Mouse (Mus musculus): ENCODE measurements around the gene Gm39566. TPM values are rescaled to one million over a fixed set of nuclear protein-coding genes. Genes with fewer than 3 reads are reported as not detected.

The Gm39566 gene
- total RNA-seq, 2 experiments from 2014 or later = not detected

DNA sequence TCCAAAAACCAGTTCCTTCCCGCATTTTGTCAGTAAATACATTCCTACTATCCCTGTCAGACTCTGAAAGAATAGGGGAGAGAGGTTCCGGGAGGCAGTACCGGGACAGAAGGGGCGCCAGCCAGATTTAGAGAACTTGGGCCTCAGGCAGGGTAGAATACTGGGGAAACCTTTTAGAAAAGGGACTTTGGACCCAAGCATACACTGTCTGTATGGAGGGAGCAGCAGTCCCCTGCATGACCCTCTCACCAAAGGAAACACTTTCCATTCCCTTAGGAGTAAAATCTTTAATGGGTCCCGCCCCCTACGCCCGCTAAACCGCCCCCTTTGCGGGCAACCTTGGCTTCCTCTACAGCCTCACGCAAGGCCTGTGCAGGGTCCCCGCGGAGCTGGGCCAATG, 11.8 kb downstream of the Gm39566 start:
- intact Hi-C loops (cut with DNase I) = loop anchor here (2.0 to 5.0 kb wide), 3 partner anchors 34 to 74 kb away; partner anchors contain the start of genes Nlgn2, Polr2a, Tmem256 and Tmem95
- DNase-seq (ENCODE audit: extremely low spot score in 1 of 2, low spot score in 2 of 2) = no peak

- peak; percentile 77 to 92 for DNase-seq (ENCODE audit: extremely low spot score in 1 of 2, low spot score in 2 of 2)
- intact Hi-C loops (cut with DNase I) = loop anchor here (2.0 to 5.0 kb wide), 3 partner anchors 35 to 75 kb away; partner anchors contain the start of genes Nlgn2, Polr2a, Tmem256 and Tmem95
These were observed 12.4 kb downstream of the Gm39566 start for GRCm38 (mm10) chr11:69802648-69803105.

DNA sequence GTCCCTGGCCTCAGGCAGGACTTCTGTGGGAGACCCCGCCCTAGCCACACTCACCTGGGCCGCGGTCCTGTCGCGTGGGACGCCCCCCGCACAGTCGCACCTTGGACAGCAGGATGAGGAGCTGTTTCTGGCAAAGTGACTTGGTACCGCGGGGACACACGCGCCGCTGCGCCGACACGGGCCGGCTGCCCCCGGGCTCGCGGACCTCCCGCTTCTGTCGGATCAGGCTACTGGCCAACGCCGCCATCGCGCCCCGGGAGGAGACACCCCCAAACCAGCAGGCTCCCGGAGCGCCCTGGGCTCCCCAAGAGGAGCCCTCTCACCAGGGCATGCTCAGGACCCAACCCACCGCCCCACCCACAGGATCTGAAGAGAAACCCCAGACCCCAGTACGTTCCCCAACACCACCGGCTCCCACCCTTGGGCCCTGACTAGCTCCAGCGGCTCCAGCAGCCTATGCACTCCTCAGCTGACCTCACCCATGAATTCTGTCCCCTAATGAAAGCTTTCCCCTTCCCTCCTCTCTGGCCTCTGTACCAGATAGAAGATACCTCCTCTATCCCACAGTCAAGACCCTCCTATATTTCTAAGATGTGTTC, 13.6 kb downstream of the Gm39566 start, which contains the start of gene Fgf11:
Gene Fgf11 (minus strand): TSS at position 479 of the 599 bp plus-strand sequence.
- intact Hi-C loops (cut with DNase I) = loop anchor here (5.0 kb wide), 2 partner anchors 36 to 76 kb away; partner anchors contain the start of genes Nlgn2, Tmem256 and Tmem95

DNA sequence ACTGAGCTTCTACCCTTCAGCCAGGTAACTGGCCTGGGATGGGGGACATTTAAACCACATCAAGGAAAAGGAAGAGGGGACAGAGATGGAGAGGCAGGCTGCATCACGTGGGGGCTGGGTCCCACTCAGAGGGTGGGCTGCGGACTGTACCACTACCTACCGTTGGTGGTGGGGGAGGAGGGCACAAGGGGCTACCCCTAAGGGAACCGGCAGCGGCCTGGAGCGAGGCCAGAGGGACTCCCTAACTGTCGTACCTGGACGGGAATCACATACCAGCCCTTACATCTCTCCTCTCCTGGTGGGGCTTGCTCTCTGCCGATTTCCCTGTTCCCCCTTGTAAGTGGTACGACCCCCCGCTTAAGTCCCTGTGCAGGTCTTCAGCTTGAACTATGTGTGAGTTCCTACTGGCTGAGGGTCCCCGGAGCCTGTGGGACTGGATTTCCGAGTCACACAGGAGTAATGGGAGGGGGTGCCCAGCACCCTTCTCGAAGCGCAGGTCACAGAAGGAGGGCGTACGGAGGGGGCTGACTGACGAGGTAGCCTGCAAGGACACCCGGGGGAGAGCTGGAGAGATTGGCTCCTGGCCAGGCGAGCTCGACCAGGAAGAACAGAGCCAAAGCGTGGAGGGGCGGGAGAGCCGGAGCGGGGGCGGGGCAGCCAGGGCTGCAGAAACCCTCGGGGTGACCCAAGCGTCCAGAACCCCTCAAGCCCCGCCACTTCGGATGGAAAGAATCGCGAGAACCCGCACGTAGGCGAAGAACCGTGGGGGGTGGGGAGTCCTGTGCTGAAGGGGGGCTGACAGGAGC, 14.5 kb downstream of the Gm39566 start:
- intact Hi-C loops (cut with DNase I) = loop anchor here (5.0 kb wide), 2 partner anchors 37 to 77 kb away; partner anchors contain the start of genes Nlgn2, Tmem256 and Tmem95
- DNase-seq (ENCODE audit: extremely low spot score in 1 of 2, low spot score in 2 of 2) = peak; percentile 68 to 90

More for the DNA sequence above, 13.6 kb downstream of the Gm39566 start, which contains the start of gene Fgf11:
- DNase-seq (ENCODE audit: extremely low spot score in 1 of 2, low spot score in 2 of 2) = peak in 1 of 2 experiments; percentile 60

GRCm38 (mm10) chr11:69800138-69800391, 15.0 kb downstream of the Gm39566 start:
- peak in 1 of 2 experiments; percentile 83 for DNase-seq (ENCODE audit: extremely low spot score in 1 of 2, low spot score in 2 of 2)
- intact Hi-C loops (cut with DNase I) = loop anchor here (5.0 kb wide), 2 partner anchors 37 to 77 kb away; partner anchors contain the start of genes Nlgn2, Tmem256 and Tmem95

GRCm38 (mm10) chr11:69799394-69800137, 15.5 kb downstream of the Gm39566 start:
- peak in 1 of 2 experiments; percentile 68 for DNase-seq (ENCODE audit: extremely low spot score in 1 of 2, low spot score in 2 of 2)
- intact Hi-C loops (cut with DNase I) = loop anchor here (5.0 kb wide), 2 partner anchors 38 to 78 kb away; partner anchors contain the start of genes Nlgn2, Tmem256 and Tmem95

DNA sequence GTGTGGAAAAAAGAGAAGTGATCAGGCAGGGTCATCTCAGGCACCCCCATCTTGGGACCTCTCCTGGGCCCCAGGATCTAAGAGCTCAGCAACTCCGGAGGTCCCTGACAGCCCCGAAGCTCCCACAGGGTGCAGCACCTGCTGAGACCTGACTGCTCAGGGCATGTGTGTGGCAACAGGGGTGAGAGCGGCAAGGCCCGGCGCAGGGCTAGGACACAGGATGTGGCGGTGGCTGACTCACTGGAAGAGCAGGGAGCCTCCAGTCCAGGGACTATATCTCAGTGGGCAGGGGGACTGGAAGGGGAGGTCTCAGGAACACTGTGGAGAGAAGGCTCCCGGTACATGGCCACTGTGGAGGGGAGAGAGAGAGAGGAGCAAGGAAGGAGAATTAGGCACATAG, 17.2 kb downstream of the Gm39566 start:
- no peak for DNase-seq (ENCODE audit: extremely low spot score in 1 of 2, low spot score in 2 of 2)
- intact Hi-C loops (cut with DNase I) = no loop called here

GRCm38 (mm10) chr11:69795983-69796435, 19.1 kb downstream of the Gm39566 start:
- intact Hi-C loops (cut with DNase I) = no loop called here

GRCm38 (mm10) chr11:69795168-69795982, 19.7 kb downstream of the Gm39566 start, which contains the start of gene Chrnb1:
TSS of gene Chrnb1 (minus strand) at chr11:69795943.
- DNase-seq (ENCODE audit: extremely low spot score in 1 of 2, low spot score in 2 of 2) = peak; percentile 92 to 95
- intact Hi-C loops (cut with DNase I) = no loop called here

More at GRCm38 (mm10) chr11:69795983-69796435, 19.1 kb downstream of the Gm39566 start:
- no peak for DNase-seq (ENCODE audit: extremely low spot score in 1 of 2, low spot score in 2 of 2)

DNA sequence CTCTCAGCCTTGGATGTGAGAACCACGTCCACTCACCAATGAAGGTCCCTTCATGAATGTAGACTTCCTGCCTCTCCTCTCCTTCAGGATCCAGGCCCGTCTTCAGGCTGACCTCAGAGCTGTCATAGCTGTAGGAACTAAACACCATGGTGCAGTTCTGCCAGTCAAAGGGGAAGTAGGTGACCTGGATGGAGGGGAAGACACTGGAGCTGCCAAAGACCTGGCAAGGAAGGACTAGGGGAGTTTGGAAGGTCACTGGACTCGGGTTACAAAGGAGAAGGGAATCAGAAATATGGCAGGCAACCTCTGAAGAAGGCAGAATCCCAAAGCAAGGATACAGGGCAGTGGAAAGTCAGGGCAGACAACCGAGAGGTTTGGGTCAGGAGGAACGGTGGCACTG, 21.7 kb downstream of the Gm39566 start:
- no peak for DNase-seq (ENCODE audit: extremely low spot score in 1 of 2, low spot score in 2 of 2)
- intact Hi-C loops (cut with DNase I) = no loop called here

GRCm38 (mm10) chr11:69791420-69791819, 23.7 kb downstream of the Gm39566 start:
- intact Hi-C loops (cut with DNase I) = no loop called here
- no peak for DNase-seq (ENCODE audit: extremely low spot score in 1 of 2, low spot score in 2 of 2)

GRCm38 (mm10) chr11:69789431-69789830, 25.7 kb downstream of the Gm39566 start:
- no peak for DNase-seq (ENCODE audit: extremely low spot score in 1 of 2, low spot score in 2 of 2)
- intact Hi-C loops (cut with DNase I) = no loop called here

- DNase-seq (ENCODE audit: extremely low spot score in 1 of 2, low spot score in 2 of 2) = no peak
- intact Hi-C loops (cut with DNase I) = no loop called here
These were observed 27.8 kb downstream of the Gm39566 start for GRCm38 (mm10) chr11:69787306-69787705.

GRCm38 (mm10) chr11:69784793-69785272, 30.3 kb downstream of the Gm39566 start:
- no peak for DNase-seq (ENCODE audit: extremely low spot score in 1 of 2, low spot score in 2 of 2)
- intact Hi-C loops (cut with DNase I) = no loop called here

GRCm38 (mm10) chr11:69781828-69782227, 33.3 kb downstream of the Gm39566 start:
- DNase-seq (ENCODE audit: extremely low spot score in 1 of 2, low spot score in 2 of 2) = no peak
- intact Hi-C loops (cut with DNase I) = no loop called here

GRCm38 (mm10) chr11:69778985-69779384, 36.1 kb downstream of the Gm39566 start:
- DNase-seq (ENCODE audit: extremely low spot score in 1 of 2, low spot score in 2 of 2) = no peak
- intact Hi-C loops (cut with DNase I) = no loop called here

- intact Hi-C loops (cut with DNase I) = no loop called here
These were observed 36.7 kb downstream of the Gm39566 start for GRCm38 (mm10) chr11:69778258-69778982.

More at GRCm38 (mm10) chr11:69778258-69778982, 36.7 kb downstream of the Gm39566 start:
- DNase-seq (ENCODE audit: extremely low spot score in 1 of 2, low spot score in 2 of 2) = peak in 1 of 2 experiments; percentile 60
